Mouse (Mus musculus): ENCODE data around the gene Gpr137c.

GRCm38 (mm10) chr14:45320111-45320510 lies 100.6 kb downstream of the Gpr137c start:
- TF ChIP-seq POLR2A (IDR thresholded peaks at IDR 0.05; ENCODE audit: low read depth, low read length) (no peak), CTCF (IDR thresholded peaks at IDR 0.05; ENCODE audit: extremely low read depth, insufficient read length, insufficient replicate concordance, low read depth, low read length) (no peak)

Data from small intestine, adult 2 months (tissue).